Mouse (Mus musculus) retina, postnatal 7 days (tissue): ENCODE data around the gene Cog7.
A peak's percentile ranks its signal among the peaks of the same experiment; 100 is the strongest.

Experiments
- DNase-seq: peaks from one replicate; pipeline ENCODE4 v3.0.0-alpha.2; 2012; ENCODE audit warnings: low read depth, low spot score

Cog7 gene

GRCm38 (mm10) chr7:121954891-121955669, 26.4 kb downstream of the Cog7 start:
- DNase-seq: no peak

- no peak for DNase-seq
Measured at GRCm38 (mm10) chr7:121947513-121947912, 34.0 kb downstream of the Cog7 start.

GRCm38 (mm10) chr7:121946196-121946595, 35.3 kb downstream of the Cog7 start:
- DNase-seq: no peak

GRCm38 (mm10) chr7:121942371-121942770, 39.1 kb downstream of the Cog7 start:
- DNase-seq: no peak

GRCm38 (mm10) chr7:121941640-121942039, 39.9 kb downstream of the Cog7 start:
- DNase-seq: no peak

- DNase-seq: no peak
Measured at GRCm38 (mm10) chr7:121941016-121941415, 40.5 kb downstream of the Cog7 start.

- peak; percentile 77 for DNase-seq
Measured at GRCm38 (mm10) chr7:121939729-121940128, 41.8 kb downstream of the Cog7 start.

GRCm38 (mm10) chr7:121939244-121939643, 42.3 kb downstream of the Cog7 start:
- DNase-seq: no peak

- DNase-seq: no peak
Measured at GRCm38 (mm10) chr7:121938124-121938891, 43.2 kb downstream of the Cog7 start.

GRCm38 (mm10) chr7:121936861-121937630, 44.5 kb downstream of the Cog7 start:
- no peak for DNase-seq

GRCm38 (mm10) chr7:121935906-121936794, 45.4 kb downstream of the Cog7 start:
- DNase-seq: no peak

- no peak for DNase-seq
Measured at GRCm38 (mm10) chr7:121934346-121934745, 47.2 kb downstream of the Cog7 start.

- DNase-seq: no peak
Measured at GRCm38 (mm10) chr7:121933675-121934074, 47.8 kb downstream of the Cog7 start.

GRCm38 (mm10) chr7:121931246-121931645, 50.3 kb downstream of the Cog7 start:
- peak; percentile 43 for DNase-seq

GRCm38 (mm10) chr7:121927882-121928281, 53.6 kb downstream of the Cog7 start:
- DNase-seq: no peak

- no peak for DNase-seq
Measured at GRCm38 (mm10) chr7:121924361-121924760, 57.1 kb downstream of the Cog7 start.

GRCm38 (mm10) chr7:121913944-121914343, 67.6 kb downstream of the Cog7 start:
- DNase-seq: no peak

- no peak for DNase-seq
Measured at GRCm38 (mm10) chr7:121912250-121912649, 69.3 kb downstream of the Cog7 start.

GRCm38 (mm10) chr7:121906879-121907278, 74.6 kb downstream of the Cog7 start:
- DNase-seq: no peak

GRCm38 (mm10) chr7:121902757-121903411, 78.6 kb downstream of the Cog7 start:
- DNase-seq: no peak

- no peak for DNase-seq
Measured at GRCm38 (mm10) chr7:121899940-121900339, 81.6 kb downstream of the Cog7 start.
